Mouse (Mus musculus) layer of hippocampus, adult 9-10 months (tissue): ENCODE results near the gene Sfi1.
"Not testable (repeated sequence)": the region's sequence is repeated elsewhere in the genome, so short reads cannot be mapped to it uniquely, and the experiment has no call there.

Source experiments
- DNase-seq: peaks from one replicate; pipeline ENCODE4 v3.0.0; 2022; ENCODE audit warnings: low spot score

The Sfi1 gene

DNA sequence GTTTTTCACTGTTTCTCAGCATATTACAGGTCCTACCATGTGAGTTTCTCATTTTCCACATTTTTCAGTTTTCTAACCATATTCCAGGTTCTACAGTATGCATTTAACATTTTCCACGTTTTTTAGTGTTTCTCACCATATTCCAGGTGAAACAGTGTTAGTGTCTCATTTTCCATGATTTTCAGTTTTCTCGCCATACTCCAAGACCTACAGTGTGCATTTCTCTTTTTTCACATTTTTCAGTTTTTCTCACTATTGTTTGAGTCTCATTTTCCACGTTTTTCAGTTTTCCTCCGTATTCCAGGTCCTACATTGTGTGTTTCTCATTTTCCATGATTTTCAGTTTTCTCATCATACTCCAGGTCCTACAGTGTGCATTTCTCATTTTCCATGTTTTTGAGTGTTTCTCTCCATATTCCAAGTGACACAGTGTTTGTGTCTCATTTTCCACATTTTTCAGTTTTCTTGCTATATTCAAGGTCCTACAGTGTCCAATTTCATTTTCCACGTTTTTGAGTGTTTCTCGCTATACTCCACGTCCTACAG, 89.6 kb downstream of the Sfi1 start:
- DNase-seq = no peak

DNA sequence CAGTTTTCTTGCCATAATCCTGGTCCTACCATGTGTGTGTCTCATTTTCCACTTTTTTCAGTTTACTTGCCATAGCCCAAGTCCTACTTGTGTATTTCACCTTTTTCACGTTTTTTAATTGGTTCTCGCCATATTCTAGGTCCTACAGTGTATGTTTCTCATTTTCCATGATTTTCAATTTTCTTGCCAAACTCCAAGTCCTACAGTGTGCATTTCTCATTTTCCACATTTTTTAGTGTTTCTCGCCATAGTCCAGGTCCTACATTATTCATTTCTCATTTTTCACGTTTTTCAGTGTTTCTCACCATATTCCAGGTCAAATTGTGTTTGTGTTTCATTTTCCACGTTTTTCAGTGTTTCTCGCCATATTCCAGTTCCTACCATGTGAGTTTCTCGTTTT, 90.6 kb downstream of the Sfi1 start:
- DNase-seq = not testable (repeated sequence)

- DNase-seq = no peak
Measured at GRCm38 (mm10) chr11:3101875-3102494, 91.3 kb downstream of the Sfi1 start.

GRCm38 (mm10) chr11:3101072-3101874, 92.0 kb downstream of the Sfi1 start:
- no peak for DNase-seq

DNA sequence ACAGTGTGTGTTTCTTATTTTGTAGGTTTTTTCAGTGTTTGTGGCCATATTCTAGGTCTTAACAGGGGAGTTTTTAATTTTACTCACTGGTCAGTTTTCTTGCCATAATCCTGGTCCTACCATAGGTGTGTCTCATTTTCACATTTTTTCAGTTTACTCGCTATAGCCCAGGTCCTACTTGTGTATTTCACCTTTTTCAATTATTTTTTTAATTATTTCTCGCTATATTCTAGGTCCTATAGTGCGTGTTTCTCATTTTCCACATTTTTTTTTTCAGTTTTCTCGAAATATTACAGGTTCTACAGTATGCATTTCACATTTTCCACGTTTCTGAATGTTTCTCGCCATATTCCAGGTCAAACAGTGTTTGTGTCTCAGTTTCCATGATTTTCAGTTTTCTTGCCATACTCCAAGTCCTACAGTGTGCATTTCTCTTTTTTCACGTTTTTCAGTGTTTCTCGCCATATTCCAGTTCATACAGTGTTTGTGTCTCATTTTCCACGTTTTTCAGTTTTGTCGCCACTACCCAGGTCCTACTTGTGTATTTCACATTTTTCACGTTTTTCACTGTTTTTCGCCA, 93.1 kb downstream of the Sfi1 start:
- DNase-seq = not testable (repeated sequence)
